Mouse (Mus musculus): Measurements from ENCODE around the gene Mfsd1.

The Mfsd1 gene

DNA sequence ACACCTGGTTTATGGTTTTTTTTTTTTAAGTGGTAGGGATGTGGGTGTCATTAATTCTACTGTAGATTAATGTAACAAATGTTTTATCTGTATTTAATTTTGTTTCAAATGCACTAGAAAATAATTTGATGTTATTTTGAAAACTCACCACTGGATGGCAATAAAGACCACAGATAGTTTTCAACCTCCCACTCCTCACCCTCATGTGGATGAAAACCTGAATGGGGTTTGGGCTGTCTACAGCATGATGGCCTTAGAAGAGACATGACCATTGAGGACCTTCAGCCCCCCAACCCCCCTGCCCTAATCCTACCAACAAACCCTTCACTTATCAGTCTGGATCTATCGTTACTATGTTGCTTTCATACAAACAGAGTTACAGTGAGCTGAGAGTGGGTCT is 42.1 kb downstream of the Mfsd1 start:
- no peak for DNase-seq (ENCODE audit: low spot score)

GRCm38 (mm10) chr3:67643135-67643534 is 60.6 kb downstream of the Mfsd1 start:
- no peak for DNase-seq (ENCODE audit: low spot score)

- no peak for DNase-seq (ENCODE audit: low spot score)
These were observed 63.3 kb downstream of the Mfsd1 start for GRCm38 (mm10) chr3:67645640-67646466.

All from testis, postnatal 14 days (tissue).